Mouse (Mus musculus) urinary bladder, postnatal 10 days (tissue): ENCODE measurements at regions not wholly inside any gene's neighbourhood (a gene's known extent, or its start where the extent isn't known, plus 50 kb on each side); places are given as distances from the start of the nearest gene placed in this dataset.

ENCODE experiments used
- DNase-seq: peaks from one replicate; pipeline ENCODE4 v3.0.0; 2022; ENCODE audit warnings: low spot score

- no peak for DNase-seq
Measured at GRCm38 (mm10) chr2:161470844-161471243, 362.0 kb upstream of the Chd6 start.

GRCm38 (mm10) chr2:161470025-161470424, 361.1 kb upstream of the Chd6 start:
- DNase-seq: no peak

DNA sequence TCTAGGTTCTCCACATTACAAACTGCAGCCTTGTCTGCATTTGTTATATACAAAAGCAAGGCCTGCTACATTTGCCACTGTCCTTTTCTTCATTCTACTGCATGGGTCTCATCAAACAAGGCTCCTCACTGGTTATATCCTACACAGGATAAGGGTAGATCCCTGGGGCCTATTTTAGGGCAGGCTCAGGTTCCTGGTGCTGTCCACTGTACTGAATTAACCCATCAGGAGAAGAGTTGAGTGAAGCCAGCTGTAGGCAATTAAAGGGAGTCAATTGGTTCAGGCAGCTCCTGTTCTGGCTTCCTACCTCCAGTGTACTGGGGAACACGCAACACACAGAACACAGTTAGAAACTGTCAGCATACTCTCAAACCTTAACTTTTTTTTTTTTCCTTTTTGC, 358.2 kb upstream of the Chd6 start:
- no peak for DNase-seq

DNA sequence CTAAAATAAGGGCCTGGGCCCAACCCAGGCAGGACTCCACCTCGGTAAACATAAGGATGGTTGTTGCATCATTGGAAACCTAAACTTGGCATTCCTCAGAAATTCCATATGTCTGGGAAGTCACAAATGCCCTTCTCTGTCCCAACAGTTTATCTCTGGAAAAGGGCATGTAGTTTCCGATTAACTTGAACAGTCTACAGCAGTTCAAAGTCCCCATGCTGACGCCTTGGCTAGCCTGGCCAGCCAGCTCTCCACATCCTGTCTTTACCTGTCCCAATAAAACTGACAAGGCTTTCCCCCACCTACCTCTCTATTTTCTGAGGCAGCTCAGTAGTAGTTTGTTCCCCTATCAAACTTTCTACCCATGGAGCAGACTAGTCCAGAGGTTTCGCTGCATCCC, 351.7 kb upstream of the Chd6 start:
- no peak for DNase-seq

- DNase-seq: no peak
Measured at GRCm38 (mm10) chr2:161454466-161454865, 345.6 kb upstream of the Chd6 start.

- DNase-seq: no peak
Measured at GRCm38 (mm10) chr2:161433816-161434215, 324.9 kb upstream of the Chd6 start.

DNA sequence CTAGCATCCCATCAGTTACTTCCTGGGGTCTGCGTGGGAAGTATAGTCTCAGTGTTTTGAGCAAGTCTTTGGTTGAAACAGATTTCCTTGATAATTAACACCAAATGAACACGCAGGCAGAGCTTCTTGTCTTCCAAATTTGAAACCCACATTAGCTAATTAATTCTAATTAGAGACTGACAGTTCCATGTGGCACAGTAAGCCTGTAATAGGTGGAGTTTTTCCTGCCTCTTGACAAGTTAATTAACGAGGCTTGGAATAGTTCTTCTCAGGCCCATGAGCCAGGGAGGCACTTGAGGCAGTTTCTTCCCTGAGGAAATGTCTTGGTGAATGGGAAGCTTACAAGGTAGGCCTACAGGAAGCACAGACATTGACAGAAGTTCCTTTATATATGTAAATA, 320.4 kb upstream of the Chd6 start:
- DNase-seq: no peak

- no peak for DNase-seq
Measured at GRCm38 (mm10) chr2:161425587-161425986, 316.7 kb upstream of the Chd6 start.

DNA sequence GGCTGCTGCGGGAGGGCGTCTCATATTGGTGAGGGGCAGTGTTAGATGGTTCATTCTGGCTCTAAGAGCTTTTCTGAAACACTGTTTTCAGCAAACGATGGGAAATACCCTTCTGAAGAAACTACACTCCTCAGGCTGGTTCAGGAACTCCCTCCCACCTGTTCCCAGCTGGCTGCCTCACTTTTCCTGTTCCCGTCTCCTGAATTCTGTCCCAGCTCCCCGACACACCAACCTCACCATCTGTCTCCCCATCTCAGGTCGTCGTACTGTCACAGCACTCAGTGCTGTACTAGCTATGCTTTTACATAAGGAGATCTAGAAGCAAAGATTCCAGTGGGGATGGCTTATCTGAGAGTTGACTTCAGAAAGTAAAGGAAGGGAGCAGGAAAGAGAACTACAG, 309.2 kb upstream of the Chd6 start:
- DNase-seq: no peak

DNA sequence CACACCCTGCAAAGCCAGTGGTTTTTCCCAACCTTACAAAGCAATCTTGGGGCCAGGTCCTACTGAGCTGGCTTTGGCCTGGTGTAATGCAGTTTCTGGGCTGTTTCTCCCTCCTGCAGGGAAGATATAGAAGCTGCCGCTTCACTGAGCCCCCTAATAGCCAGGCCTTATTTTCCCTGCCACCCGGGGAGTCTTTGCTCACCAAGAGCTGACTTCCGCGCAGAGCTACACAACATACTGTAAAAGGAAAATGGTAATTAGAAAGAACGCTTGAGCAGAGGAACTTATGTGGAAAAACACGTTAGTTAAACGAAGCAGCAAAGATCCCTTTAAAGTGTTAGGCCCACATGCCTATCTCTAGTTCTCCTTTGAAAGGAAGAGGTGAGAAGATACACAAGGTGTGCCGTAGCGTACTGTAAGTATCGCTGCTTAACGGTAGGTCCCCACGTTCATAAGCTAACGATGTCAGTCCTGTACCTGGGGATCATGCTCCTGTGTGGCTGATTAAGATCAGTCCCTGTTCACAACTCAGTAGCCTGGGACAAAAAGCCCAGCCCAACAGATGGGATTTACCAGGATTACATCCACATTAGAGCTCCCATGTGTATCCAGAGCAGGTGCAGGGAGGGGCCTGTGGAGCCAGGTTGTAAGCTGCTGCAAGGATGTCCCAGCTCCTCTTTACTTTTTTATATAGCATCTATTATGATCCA, 307.5 kb upstream of the Chd6 start:
- DNase-seq: no peak

GRCm38 (mm10) chr2:161408306-161408705, 299.4 kb upstream of the Chd6 start:
- no peak for DNase-seq

GRCm38 (mm10) chr2:161405847-161406384, 297.0 kb upstream of the Chd6 start:
- DNase-seq: no peak

DNA sequence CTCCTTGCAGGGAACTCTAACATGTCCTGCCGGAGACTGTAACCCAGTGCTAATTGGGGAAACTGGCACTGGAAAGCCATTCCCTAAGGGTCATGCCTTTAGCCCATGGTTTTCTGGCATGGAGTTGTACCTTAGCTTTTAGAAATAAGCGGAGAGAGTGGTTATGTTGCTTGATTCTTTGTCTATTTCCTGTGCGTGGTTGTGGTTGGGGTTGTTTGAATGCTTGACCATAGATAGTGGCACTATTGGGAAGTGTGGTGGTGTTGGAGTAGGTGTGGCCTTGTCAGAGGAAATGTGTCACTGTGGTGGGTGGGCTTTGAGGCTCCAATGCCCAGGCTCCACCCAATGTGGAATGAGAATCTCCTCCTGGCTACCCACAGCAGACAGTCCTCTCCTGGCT, 289.2 kb upstream of the Chd6 start:
- no peak for DNase-seq

- no peak for DNase-seq
Measured at GRCm38 (mm10) chr2:161390954-161391690, 282.2 kb upstream of the Chd6 start.

- DNase-seq: no peak
Measured at GRCm38 (mm10) chr2:161389318-161389835, 280.5 kb upstream of the Chd6 start.

DNA sequence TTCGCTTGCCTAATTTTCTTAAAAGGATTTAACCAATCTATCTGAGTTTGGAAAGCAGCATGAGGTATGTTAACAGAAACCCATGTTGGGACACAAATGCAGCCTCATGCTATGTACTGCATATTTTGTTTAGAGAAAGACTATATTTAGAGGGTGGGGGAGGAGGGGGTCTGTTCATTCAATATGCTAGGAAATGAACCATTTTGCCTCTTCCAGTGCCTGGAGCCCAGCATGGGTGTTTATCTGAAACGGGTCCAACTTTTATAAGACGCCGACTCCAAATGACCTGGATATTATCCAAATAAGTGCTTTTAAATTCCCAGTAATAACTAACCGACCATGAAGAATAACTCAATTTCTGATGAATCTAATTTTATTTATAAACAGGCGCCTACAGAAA, 278.2 kb upstream of the Chd6 start:
- no peak for DNase-seq

- DNase-seq: no peak
Measured at GRCm38 (mm10) chr2:161382411-161382810, 273.5 kb upstream of the Chd6 start.

DNA sequence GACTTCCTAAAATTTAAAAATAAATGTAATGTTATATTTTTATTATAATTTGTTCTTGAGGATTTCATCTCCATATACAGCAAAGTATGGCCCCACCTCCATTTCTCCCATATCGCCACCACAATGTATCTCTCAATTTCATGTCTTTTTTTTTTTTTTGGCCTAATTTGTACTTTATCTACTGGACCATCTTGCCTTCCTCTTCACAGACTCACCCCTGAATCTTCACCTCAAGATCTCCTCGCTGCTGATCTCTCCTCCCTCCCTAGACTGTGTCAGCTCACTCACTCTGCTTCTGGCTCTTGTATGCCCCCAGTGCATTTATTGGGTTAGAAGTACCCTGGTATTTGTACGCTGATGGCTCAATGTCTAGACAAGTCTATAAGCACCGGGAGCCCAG, 269.4 kb upstream of the Chd6 start:
- DNase-seq: no peak

- no peak for DNase-seq
Measured at GRCm38 (mm10) chr2:161362325-161362724, 253.4 kb upstream of the Chd6 start.

DNA sequence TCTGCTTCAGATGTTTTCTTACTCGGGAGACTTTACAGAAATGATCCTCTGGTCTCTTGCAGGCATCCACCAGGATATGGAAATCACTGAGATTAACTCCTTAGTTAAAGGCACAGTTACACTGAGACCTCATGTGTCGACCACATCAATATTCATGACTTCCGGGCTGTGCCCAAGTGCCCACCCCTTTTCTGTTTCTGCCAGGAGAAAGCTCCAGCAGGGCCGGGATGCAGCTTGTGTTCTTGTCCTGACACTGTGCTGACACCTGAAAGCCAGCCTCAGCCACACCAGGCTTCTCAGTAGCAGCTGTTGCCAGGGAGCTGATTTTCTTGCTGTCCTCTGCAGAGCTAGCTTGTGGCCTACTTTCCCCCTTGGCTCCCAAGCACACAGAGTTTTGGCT, 240.2 kb upstream of the Chd6 start:
- no peak for DNase-seq

GRCm38 (mm10) chr2:161344018-161344417, 235.1 kb upstream of the Chd6 start:
- DNase-seq: no peak

DNA sequence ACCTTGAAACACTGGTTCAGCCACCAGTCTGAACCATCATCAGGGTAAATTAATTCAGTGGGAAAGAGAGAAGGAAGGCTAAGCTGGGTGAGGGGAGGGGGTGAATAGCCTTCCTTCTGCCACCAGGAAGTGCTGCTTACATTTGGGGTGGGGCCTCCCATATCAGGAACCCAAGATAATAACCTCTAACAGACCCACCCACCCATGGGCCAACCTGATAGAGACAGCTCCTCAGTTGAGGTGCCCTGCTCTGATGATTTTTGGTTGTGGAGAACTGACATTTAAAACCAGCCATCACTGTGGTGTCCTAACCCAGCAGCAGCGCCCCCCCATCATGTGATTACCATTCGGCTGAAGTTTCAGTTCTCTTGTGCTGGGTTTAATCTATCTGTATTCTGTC, 233.8 kb upstream of the Chd6 start:
- DNase-seq: no peak

- DNase-seq: no peak
Measured at GRCm38 (mm10) chr2:161341368-161341891, 232.6 kb upstream of the Chd6 start.
